Mouse (Mus musculus) heart, adult 2 months (tissue): ENCODE results near the gene Rmi2. TPM values are rescaled to one million over a fixed set of nuclear protein-coding genes. Genes with fewer than 3 reads are reported as not detected.

ENCODE experiments used
- DNase-seq, 2 experiments: peaks; one replicate each; pipeline ENCODE4 v3.0.0; 2021
- H3K27ac ChIP-seq: fragments of 200-600 bp; 2 replicates; pipeline ENCODE4 v1.8.1; 2022
- H3K27me3 ChIP-seq: fragments of 200-500 bp; 2 replicates; pipeline ENCODE4 v1.6.1; 2012; ENCODE audit warnings: mild to moderate bottlenecking, low read length, inconsistent platforms, mixed read lengths; ENCODE audit not compliant: control insufficient read depth, insufficient read depth
- H3K36me3 ChIP-seq: fragments of 200-500 bp; 2 replicates; pipeline ENCODE4 v1.6.1; 2012; ENCODE audit warnings: low read length, inconsistent platforms; ENCODE audit not compliant: control insufficient read depth, insufficient read depth
- H3K4me1 ChIP-seq: fragments of 200-500 bp; 2 replicates; pipeline ENCODE4 v1.6.1; 2011; ENCODE audit warnings: low read length; ENCODE audit not compliant: control insufficient read depth, insufficient read depth
- H3K4me3 ChIP-seq: fragments of 200-600 bp; 2 replicates; pipeline ENCODE4 v1.8.1; 2022
- H3K79me2 ChIP-seq: fragments of 200-500 bp; replicated peaks from 2 replicates; pipeline ENCODE4 v1.6.1; 2012; ENCODE audit warnings: mild to moderate bottlenecking, inconsistent platforms, low read length, moderate library complexity, mixed read lengths; ENCODE audit not compliant: control insufficient read depth, insufficient read depth
- H3K9ac ChIP-seq: fragments of 200-500 bp; 2 replicates; pipeline ENCODE4 v1.6.1; 2012; ENCODE audit warnings: low read depth, mild to moderate bottlenecking, control low read depth, inconsistent platforms, low read length, mixed read lengths
- CTCF ChIP-seq: fragments of 200-600 bp; IDR thresholded peaks from 2 replicates; pipeline ENCODE4 v1.8.1; 2022; ENCODE audit warnings: antibody characterized with exemption, mild to moderate bottlenecking, moderate library complexity
- EP300 ChIP-seq: fragments of 200-500 bp; IDR thresholded peaks from 2 replicates; pipeline ENCODE4 v1.6.1; 2011; ENCODE audit warnings: low read depth, low read length, control low read depth; ENCODE audit not compliant: insufficient read depth
- POLR2A ChIP-seq: fragments of 200-500 bp; IDR thresholded peaks from 2 replicates; pipeline ENCODE4 v1.6.1; 2011; ENCODE audit warnings: mild to moderate bottlenecking, low read depth, low read length, control low read depth; ENCODE audit not compliant: insufficient read depth
- WGBS: fragments of 180-500 bp; shearing (Covaris S2); methylation state at CpG from one replicate; pipeline ENCODE4 v1.1.7; 2018; 5-methylcytosine and 5-hydroxymethylcytosine counted together
- intact Hi-C: fragments of 180-260 bp; cut with DNase I; formaldehyde crosslinking; loops from one replicate; pipeline ENCODE4 v1.15.1; 2025
- polyA plus RNA-seq: library from polyadenylated mRNA; depleted of rRNA; stranded (reverse); fragments of >200 nt; gene quantifications from 2 replicates; pipeline ENCODE4 v1.2.3, GENCODE M21; 2012
- total RNA-seq, 2 experiments: library from RNA; stranded (reverse); gene quantifications; 2 replicates each; pipeline ENCODE4 v1.2.3; 2021

Rmi2 gene
- total and polyA plus RNA-seq, 3 experiments: 0.26 to 0.45 (median 0.30) TPM

- 66% methylated on average over 4 of the region's 4 CpGs for WGBS
- peaks cover 9% of the 10 kb centered on the region for H3K4me1 ChIP-seq
- no peak overlapping the region for H3K27ac ChIP-seq
- intact Hi-C loops: no loop called here
- no peaks in the 10 kb centered on the region for H3K27me3 ChIP-seq
- TF ChIP-seq EP300 (no peak), CTCF (no peak), POLR2A (no peak)
- H3K9ac ChIP-seq: no peak overlapping the region
- no peak overlapping the region for H3K4me3 ChIP-seq
- no peak for DNase-seq
- H3K36me3 ChIP-seq: no peaks in the 10 kb centered on the region
- H3K79me2 ChIP-seq: no peaks in the 10 kb centered on the region
Measured at GRCm38 (mm10) chr16:10821387-10821786, 13.5 kb upstream of the Rmi2 start.

- Histone ChIP-seq H3K79me2 (no peaks in the 10 kb centered on the region), H3K36me3 (no peaks in the 10 kb centered on the region), H3K9ac (no peak overlapping the region), H3K4me1 (peaks cover 9% of the 10 kb centered on the region), H3K4me3 (no peak overlapping the region), H3K27me3 (no peaks in the 10 kb centered on the region; the same call in 1 of the 2 replicates), H3K27ac (no peak overlapping the region)
- no peak for TF ChIP-seq EP300
- no peak for TF ChIP-seq CTCF
- 95% methylated on average over 1 of the region's 1 CpGs for WGBS
- intact Hi-C loops: no loop called here
- no peak for DNase-seq
Measured at GRCm38 (mm10) chr16:10824536-10824935, 10.3 kb upstream of the Rmi2 start.

GRCm38 (mm10) chr16:10825840-10826239, 9.0 kb upstream of the Rmi2 start:
- H3K9ac ChIP-seq: no peak overlapping the region
- no peaks in the 10 kb centered on the region; the same call in 1 of the 2 replicates for H3K27me3 ChIP-seq
- no peak overlapping the region for H3K4me3 ChIP-seq
- DNase-seq: no peak
- no peak for TF ChIP-seq EP300
- no peak for TF ChIP-seq POLR2A
- TF ChIP-seq CTCF: no peak
- no peaks in the 10 kb centered on the region for H3K36me3 ChIP-seq
- intact Hi-C loops: no loop called here
- H3K27ac ChIP-seq: no peak overlapping the region
- no peaks in the 10 kb centered on the region for H3K79me2 ChIP-seq
- peaks cover 4% of the 10 kb centered on the region; the same call in 1 of the 2 replicates for H3K4me1 ChIP-seq
- 68% methylated on average over 4 of the region's 4 CpGs for WGBS

- Histone ChIP-seq H3K27ac (no peak overlapping the region), H3K79me2 (no peaks in the 10 kb centered on the region), H3K9ac (no peak overlapping the region), H3K4me1 (peaks cover 4% of the 10 kb centered on the region; the same call in 1 of the 2 replicates), H3K27me3 (no peaks in the 10 kb centered on the region; the same call in 1 of the 2 replicates), H3K4me3 (no peak overlapping the region), H3K36me3 (no peaks in the 10 kb centered on the region)
- intact Hi-C loops: no loop called here
- 94% methylated on average over 9 of the region's 9 CpGs for WGBS
- TF ChIP-seq EP300 (no peak), CTCF (no peak), POLR2A (no peak)
- no peak for DNase-seq
Measured at GRCm38 (mm10) chr16:10827269-10827668, 7.6 kb upstream of the Rmi2 start.

GRCm38 (mm10) chr16:10827766-10828460, 6.9 kb upstream of the Rmi2 start:
- Histone ChIP-seq H3K4me3 (no peak overlapping the region), H3K36me3 (no peaks in the 10 kb centered on the region), H3K79me2 (no peaks in the 10 kb centered on the region), H3K9ac (no peak overlapping the region), H3K27me3 (no peaks in the 10 kb centered on the region; the same call in 1 of the 2 replicates), H3K4me1 (peaks cover 4% of the 10 kb centered on the region; the same call in 1 of the 2 replicates), H3K27ac (no peak overlapping the region)
- intact Hi-C loops: no loop called here
- DNase-seq: no peak
- TF ChIP-seq EP300: no peak
- no peak for TF ChIP-seq CTCF
- no peak for TF ChIP-seq POLR2A
- WGBS: 84% methylated on average over 7 of the region's 7 CpGs

- Histone ChIP-seq H3K79me2 (no peaks in the 10 kb centered on the region), H3K27ac (no peak overlapping the region), H3K4me1 (peaks cover 4% of the 10 kb centered on the region; the same call in 1 of the 2 replicates), H3K36me3 (no peaks in the 10 kb centered on the region), H3K9ac (no peak overlapping the region), H3K4me3 (no peak overlapping the region), H3K27me3 (no peaks in the 10 kb centered on the region; the same call in 1 of the 2 replicates)
- no peak for TF ChIP-seq CTCF
- no peak for TF ChIP-seq EP300
- TF ChIP-seq POLR2A: no peak
- intact Hi-C loops: no loop called here
- DNase-seq: no peak
- 73% methylated on average over 4 of the region's 4 CpGs for WGBS
Measured at GRCm38 (mm10) chr16:10828461-10828805, 6.4 kb upstream of the Rmi2 start.
